Mouse (Mus musculus): Measurements from ENCODE around the gene Vmn2r53. TPM values are rescaled to one million over a fixed set of nuclear protein-coding genes. Genes with fewer than 3 reads are reported as not detected.

Vmn2r53 gene
- 0.01 TPM in 1 of 2 replicates, not detected in the other for polyA plus RNA-seq (2015; fragmentation: Nextera tagmentation; extraction: Ambion mirVana)

GRCm38 (mm10) chr7:12608688-12609087 is at the start of gene Vmn2r53:
TSS of gene Vmn2r53 (minus strand) at chr7:12608788.

DNA sequence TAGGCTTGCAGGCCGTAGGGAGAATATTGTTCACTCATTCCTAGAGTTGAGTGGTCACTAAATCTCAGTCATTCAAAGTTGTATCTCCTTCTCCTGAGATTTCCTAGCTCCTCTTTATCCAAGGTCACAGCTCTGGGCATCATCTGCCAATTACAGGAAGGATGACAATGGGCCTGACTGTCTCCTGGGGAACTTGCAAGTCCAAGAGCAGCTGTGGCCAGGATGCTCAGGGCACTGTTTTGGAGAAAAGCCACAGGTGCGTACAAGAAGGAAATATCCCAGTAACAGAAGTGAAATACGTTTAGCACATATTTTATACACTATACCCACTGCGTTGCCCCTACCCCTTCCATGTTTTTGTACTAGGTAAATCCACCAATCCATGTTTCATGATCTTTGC is 31.6 kb upstream of the Vmn2r53 start, which contains the start of gene Vmn2r54:
Gene Vmn2r54, minus strand, starts transcription at position 101 of the 400 bp plus-strand sequence.

Other genes starting within 250 kb of the Vmn2r53 start
- not detected in 2 replicates for gene Vmn1r84, start 239.5 kb downstream of the Vmn2r53 start, polyA plus RNA-seq (2015; fragmentation: Nextera tagmentation; extraction: Ambion mirVana)
- gene Zfp551, start 186.0 kb downstream of the Vmn2r53 start, polyA plus RNA-seq (2015; fragmentation: Nextera tagmentation; extraction: Ambion mirVana): 6.9 and 7.3 TPM in 2 replicates
- gene Zfp606, start 130.5 kb downstream of the Vmn2r53 start, polyA plus RNA-seq (2015; fragmentation: Nextera tagmentation; extraction: Ambion mirVana): 16.8 TPM in 2 replicates
- gene 2900092C05Rik, start 96.3 kb downstream of the Vmn2r53 start, polyA plus RNA-seq (2015; fragmentation: Nextera tagmentation; extraction: Ambion mirVana): not detected in 2 replicates
- not detected in 2 replicates for gene Vmn2r54, start 31.5 kb upstream of the Vmn2r53 start, polyA plus RNA-seq (2015; fragmentation: Nextera tagmentation; extraction: Ambion mirVana)
- not detected in 2 replicates for gene Vmn2r55, start 76.2 kb upstream of the Vmn2r53 start, polyA plus RNA-seq (2015; fragmentation: Nextera tagmentation; extraction: Ambion mirVana)
- gene Vmn2r56, start 126.2 kb upstream of the Vmn2r53 start, polyA plus RNA-seq (2015; fragmentation: Nextera tagmentation; extraction: Ambion mirVana): not detected in 2 replicates
- gene Zscan18, start 194.8 kb upstream of the Vmn2r53 start, polyA plus RNA-seq (2015; fragmentation: Nextera tagmentation; extraction: Ambion mirVana): 19.4 and 23.9 TPM in 2 replicates
- gene Zfp329, start 210.1 kb upstream of the Vmn2r53 start, polyA plus RNA-seq (2015; fragmentation: Nextera tagmentation; extraction: Ambion mirVana): 18.5 and 20.4 TPM in 2 replicates
- 15.4 and 15.5 TPM in 2 replicates for gene Zfp110, start 226.0 kb upstream of the Vmn2r53 start, polyA plus RNA-seq (2015; fragmentation: Nextera tagmentation; extraction: Ambion mirVana)

Measured in neural tube, postnatal 0 days (tissue).